Mouse (Mus musculus) kidney, adult 2 months (tissue): Measurements from ENCODE around the gene Vmn1r43. TPM values are rescaled to one million over a fixed set of nuclear protein-coding genes. Genes with fewer than 3 reads are reported as not detected.
A peak's percentile ranks its signal among the peaks of the same experiment; 100 is the strongest.

Experiments used
- DNase-seq: peaks from one replicate; pipeline ENCODE4 v3.0.0; 2021
- H3K27ac ChIP-seq: fragments of 200-500 bp; 2 replicates; pipeline ENCODE4 v1.5.1; 2012; ENCODE audit warnings: low read depth, low read length, control low read depth, inconsistent platforms; ENCODE audit not compliant: insufficient read depth
- H3K27me3 ChIP-seq: fragments of 200-500 bp; replicated peaks from 2 replicates; pipeline ENCODE4 v1.6.1; 2012; ENCODE audit warnings: mild to moderate bottlenecking, moderate library complexity, low read length, inconsistent platforms; ENCODE audit not compliant: control insufficient read depth, insufficient read depth
- H3K36me3 ChIP-seq: fragments of 200-500 bp; 2 replicates; pipeline ENCODE4 v1.6.1; 2012; ENCODE audit warnings: mild to moderate bottlenecking, moderate library complexity, low read length, inconsistent platforms; ENCODE audit not compliant: control insufficient read depth, insufficient read depth
- H3K4me1 ChIP-seq: fragments of 200-500 bp; 2 replicates; pipeline ENCODE4 v1.6.1; 2011; ENCODE audit warnings: low read length; ENCODE audit not compliant: control insufficient read depth, insufficient read depth
- H3K4me3 ChIP-seq: fragments of 200-500 bp; 2 replicates; pipeline ENCODE4 v1.5.1; 2011; ENCODE audit warnings: mild to moderate bottlenecking, low read depth, low read length, control low read depth; ENCODE audit not compliant: insufficient read depth
- CTCF ChIP-seq: fragments of 200-500 bp; conservative IDR thresholded peaks from 2 replicates; pipeline ENCODE4 v1.5.1; 2011; ENCODE audit warnings: low read depth, mild to moderate bottlenecking, control low read depth, low read length, moderate library complexity, mixed read lengths; ENCODE audit not compliant: insufficient read depth, insufficient read length
- POLR2A ChIP-seq: fragments of 200-500 bp; IDR thresholded peaks from one replicate; pipeline ENCODE4 v1.6.1; 2011; ENCODE audit warnings: low read depth, low read length, control low read depth
- WGBS: fragments of 180-500 bp; shearing (Covaris S2); methylation state at CpG from one replicate; pipeline ENCODE4 v1.1.7; 2018; 5-methylcytosine and 5-hydroxymethylcytosine counted together
- polyA plus RNA-seq: library from polyadenylated mRNA; depleted of rRNA; stranded (reverse); fragments of >200 nt; gene quantifications from 2 replicates; pipeline ENCODE4 v1.2.3, GENCODE M21; 2012; rRNA removed

The Vmn1r43 gene
- polyA plus RNA-seq, 1 experiment = not detected

- TF ChIP-seq POLR2A (no peak), CTCF (no peak)
- whole genome bisulfite sequencing = 52% methylated on average over 2 of the region's 2 CpGs
- DNase-seq = peak; percentile 81
Measured at GRCm38 (mm10) chr6:89859839-89860238, 16.4 kb downstream of the Vmn1r43 start.

GRCm38 (mm10) chr6:89857552-89857951 is 18.7 kb downstream of the Vmn1r43 start:
- no peak overlapping the region for H3K4me3 ChIP-seq
- TF ChIP-seq POLR2A (no peak), CTCF (no peak)
- H3K27me3 ChIP-seq = no peaks in the 10 kb centered on the region
- H3K36me3 ChIP-seq = no peaks in the 10 kb centered on the region
- no peaks in the 10 kb centered on the region for H3K4me1 ChIP-seq
- no peak overlapping the region for H3K27ac ChIP-seq
- no peak for DNase-seq
- WGBS = 74% methylated on average over 3 of the region's 3 CpGs

More at GRCm38 (mm10) chr6:89859839-89860238, 16.4 kb downstream of the Vmn1r43 start:
- no peaks in the 10 kb centered on the region for H3K36me3 ChIP-seq
- H3K27ac ChIP-seq = no peak overlapping the region
- no peaks in the 10 kb centered on the region for H3K4me1 ChIP-seq
- no peaks in the 10 kb centered on the region for H3K27me3 ChIP-seq
- H3K4me3 ChIP-seq = no peak overlapping the region

Other genes with a start within 250 kb of the Vmn1r43 start
- gene Txnrd3, start 232.4 kb downstream of the Vmn1r43 start, polyA plus RNA-seq = 16.9 and 18.7 TPM in 2 replicates
- gene Vmn1r40, start 168.9 kb downstream of the Vmn1r43 start, polyA plus RNA-seq = not detected in 2 replicates
- gene Vmn1r41, start 135.6 kb downstream of the Vmn1r43 start, polyA plus RNA-seq = not detected in 2 replicates
- not detected in 2 replicates for gene Vmn1r42, start within 50 bp of the Vmn1r43 start, polyA plus RNA-seq
- gene Vmn1r44, start 7.2 kb upstream of the Vmn1r43 start, polyA plus RNA-seq = not detected in 2 replicates
- not detected in 2 replicates for gene Vmn1r45, start 64.2 kb upstream of the Vmn1r43 start, polyA plus RNA-seq
- gene Vmn1r46, start 92.9 kb upstream of the Vmn1r43 start, polyA plus RNA-seq = not detected in 2 replicates
- gene Vmn1r47, start 139.7 kb upstream of the Vmn1r43 start, polyA plus RNA-seq = not detected in 2 replicates
- not detected in 2 replicates for gene Vmn1r48, start 160.4 kb upstream of the Vmn1r43 start, polyA plus RNA-seq
- not detected in 2 replicates for gene Vmn1r49, start 202.1 kb upstream of the Vmn1r43 start, polyA plus RNA-seq
- not detected in 2 replicates for gene Vmn1r50, start 225.0 kb upstream of the Vmn1r43 start, polyA plus RNA-seq
- gene Vmn1r51, start 246.2 kb upstream of the Vmn1r43 start, polyA plus RNA-seq = not detected in 2 replicates